Mouse (Mus musculus) forebrain, postnatal 0 days (tissue): ENCODE results near the gene Gm5426. TPM values are rescaled to one million over a fixed set of nuclear protein-coding genes. Genes with fewer than 3 reads are reported as not detected.
"Not testable (repeated sequence)": the region's sequence is repeated elsewhere in the genome, so short reads cannot be mapped to it uniquely, and the experiment has no call there.

Experiments used
- ATAC-seq: fragments of 200-750 bp; cut with Nextera tagmentation; 2 replicates; pipeline ENCODE4 v1.8.0; 2017; ENCODE audit warnings: mild to moderate bottlenecking, moderate library complexity
- DNase-seq: peaks from one replicate; pipeline ENCODE4 v3.0.0-alpha.2; 2015
- H3K27ac ChIP-seq: fragments of 300-500 bp; sonication (generic); 2 replicates; pipeline ENCODE4 v1.5.1; 2014; ENCODE audit warnings: low read depth, mild to moderate bottlenecking, antibody characterized with exemption, low read length, moderate library complexity, mixed read lengths
- H3K27me3 ChIP-seq: fragments of 300-500 bp; sonication (generic); 2 replicates; pipeline ENCODE4 v1.6.1; 2014; ENCODE audit warnings: mild to moderate bottlenecking, low read length, mixed read lengths; ENCODE audit not compliant: insufficient read depth
- H3K36me3 ChIP-seq: fragments of 300-500 bp; sonication (generic); 2 replicates; pipeline ENCODE4 v1.6.1; 2014; ENCODE audit warnings: mild to moderate bottlenecking, moderate library complexity; ENCODE audit not compliant: insufficient read depth
- H3K4me1 ChIP-seq: fragments of 300-500 bp; sonication (generic); 2 replicates; pipeline ENCODE4 v1.6.1; 2014; ENCODE audit warnings: antibody characterized with exemption; ENCODE audit not compliant: insufficient read depth
- H3K4me2 ChIP-seq: fragments of 300-500 bp; sonication (generic); 2 replicates; pipeline ENCODE4 v1.6.1; 2014; ENCODE audit warnings: low read depth, mild to moderate bottlenecking, moderate library complexity
- H3K4me3 ChIP-seq: fragments of 300-500 bp; sonication (generic); 2 replicates; pipeline ENCODE4 v1.5.1; 2014; ENCODE audit warnings: low read depth, low read length, mixed read lengths
- H3K9ac ChIP-seq: fragments of 300-500 bp; sonication (generic); 2 replicates; pipeline ENCODE4 v1.6.1; 2014; ENCODE audit warnings: mild to moderate bottlenecking
- H3K9me3 ChIP-seq: fragments of 300-500 bp; sonication (generic); 2 replicates; pipeline ENCODE4 v1.6.1; 2016; ENCODE audit warnings: low read length
- CTCF ChIP-seq: sonication (generic); IDR thresholded peaks from 2 replicates; pipeline ENCODE4 v1.5.1; 2016; ENCODE audit warnings: antibody characterized with exemption, control low read depth, low read depth
- WGBS: fragments of 180-500 bp; shearing (Covaris S2); extraction: QIAGEN DNeasy Blood & Tissue Kit; methylation state at CpG from one replicate; pipeline ENCODE4 v1.1.7; 2014; 5-methylcytosine and 5-hydroxymethylcytosine counted together
- polyA plus RNA-seq: library from polyadenylated mRNA; unstranded; fragments of >200 nt; fragmentation: Nextera tagmentation; extraction: Ambion mirVana; gene quantifications from 2 replicates; pipeline ENCODE4 v1.2.1, GENCODE M21; 2015
- total RNA-seq: library from RNA; depleted of rRNA; stranded (reverse); fragments of >200 nt; gene quantifications from 2 replicates; pipeline ENCODE4 v1.2.3, GENCODE M21; 2014; rRNA removed

The Gm5426 gene
- total RNA-seq (not detected in 2 replicates), polyA plus RNA-seq (not detected in 2 replicates)

DNA sequence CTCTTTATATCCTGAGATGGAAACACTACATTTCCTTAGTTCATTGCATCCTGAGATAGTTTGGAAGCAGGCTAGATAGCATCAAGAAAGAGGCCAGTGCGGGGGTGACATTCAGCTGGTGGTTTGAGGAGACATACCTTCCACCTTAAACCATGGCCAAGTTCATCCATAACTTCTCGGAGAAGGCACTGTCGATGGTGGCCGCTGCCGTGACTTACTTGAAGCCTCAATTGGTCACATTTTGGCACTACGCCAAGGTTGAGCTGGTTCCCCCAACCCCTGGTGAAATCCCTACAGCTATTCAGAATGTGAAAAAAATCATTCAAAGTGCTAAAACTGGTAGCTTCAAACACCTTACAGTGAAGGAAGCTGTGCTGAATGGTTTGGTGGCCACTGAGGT is at the start of gene Gm5426:
Gene Gm5426 (plus strand): TSS at position 153 of the 400 bp plus-strand sequence.
- H3K9me3 ChIP-seq, H3K36me3 ChIP-seq, H3K27ac ChIP-seq, ATAC-seq, H3K4me2 ChIP-seq, H3K4me1 ChIP-seq, H3K27me3 ChIP-seq, H3K4me3 ChIP-seq, H3K9ac ChIP-seq, DNase-seq: not testable (repeated sequence)
- WGBS = 90% methylated on average over 6 of the region's 6 CpGs

DNA sequence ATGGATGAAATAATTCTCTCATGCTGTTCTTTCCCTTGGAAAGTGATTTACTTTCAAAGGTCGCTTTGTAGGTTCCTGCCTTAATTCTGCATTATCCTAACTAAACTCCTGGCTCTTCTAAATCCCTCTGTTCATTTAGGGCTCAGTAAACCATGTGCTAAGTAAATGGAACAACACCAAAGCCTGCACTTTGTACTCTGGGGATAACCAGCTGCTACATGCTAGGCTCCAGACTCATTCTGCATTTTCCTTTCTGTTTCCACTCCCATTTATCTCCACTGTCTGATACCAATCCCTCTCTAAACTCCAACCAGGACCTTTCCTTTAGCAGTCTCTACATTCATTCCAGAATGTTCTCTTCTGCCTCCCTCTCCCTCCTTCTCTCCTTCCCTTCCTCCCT is 46.7 kb upstream of the Gm5426 start:
- WGBS = 42% methylated on average over 1 of the region's 1 CpGs
- Histone ChIP-seq H3K4me3 (no peak overlapping the region), H3K27ac (no peak overlapping the region), H3K9me3 (no peaks in the 10 kb centered on the region), H3K4me1 (no peaks in the 10 kb centered on the region), H3K27me3 (no peaks in the 10 kb centered on the region), H3K4me2 (no peak overlapping the region), H3K36me3 (no peaks in the 10 kb centered on the region), H3K9ac (no peak overlapping the region)
- no peak for DNase-seq
- TF ChIP-seq CTCF = no peak
- no peak for ATAC-seq

DNA sequence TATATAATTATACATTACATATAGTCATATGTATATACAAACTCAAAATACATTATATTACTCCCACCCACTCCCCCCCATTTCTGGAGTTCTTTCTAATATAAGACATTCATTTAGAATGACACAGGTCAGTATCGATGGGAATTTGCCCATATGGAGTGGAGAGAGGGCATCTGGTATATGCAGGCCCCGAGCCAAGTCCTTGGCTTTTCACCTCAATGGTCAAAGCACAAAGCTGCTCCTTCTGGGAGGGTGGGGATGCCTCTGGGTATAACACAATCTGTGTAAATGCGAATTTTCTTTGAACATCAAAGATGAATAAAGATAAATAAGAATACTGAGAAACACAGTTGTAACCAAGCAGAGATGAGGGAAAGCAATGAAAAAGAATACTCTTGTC is 46.0 kb upstream of the Gm5426 start:
- no peaks in the 10 kb centered on the region for H3K4me1 ChIP-seq
- DNase-seq (no peak), ATAC-seq (no peak)
- no peaks in the 10 kb centered on the region for H3K36me3 ChIP-seq
- H3K9me3 ChIP-seq = no peaks in the 10 kb centered on the region
- no peaks in the 10 kb centered on the region for H3K27me3 ChIP-seq
- H3K9ac ChIP-seq = no peak overlapping the region
- H3K27ac ChIP-seq = no peak overlapping the region
- H3K4me2 ChIP-seq = no peak overlapping the region
- H3K4me3 ChIP-seq = no peak overlapping the region
- WGBS = 69% methylated on average over 3 of the region's 3 CpGs
- TF ChIP-seq CTCF = no peak

DNA sequence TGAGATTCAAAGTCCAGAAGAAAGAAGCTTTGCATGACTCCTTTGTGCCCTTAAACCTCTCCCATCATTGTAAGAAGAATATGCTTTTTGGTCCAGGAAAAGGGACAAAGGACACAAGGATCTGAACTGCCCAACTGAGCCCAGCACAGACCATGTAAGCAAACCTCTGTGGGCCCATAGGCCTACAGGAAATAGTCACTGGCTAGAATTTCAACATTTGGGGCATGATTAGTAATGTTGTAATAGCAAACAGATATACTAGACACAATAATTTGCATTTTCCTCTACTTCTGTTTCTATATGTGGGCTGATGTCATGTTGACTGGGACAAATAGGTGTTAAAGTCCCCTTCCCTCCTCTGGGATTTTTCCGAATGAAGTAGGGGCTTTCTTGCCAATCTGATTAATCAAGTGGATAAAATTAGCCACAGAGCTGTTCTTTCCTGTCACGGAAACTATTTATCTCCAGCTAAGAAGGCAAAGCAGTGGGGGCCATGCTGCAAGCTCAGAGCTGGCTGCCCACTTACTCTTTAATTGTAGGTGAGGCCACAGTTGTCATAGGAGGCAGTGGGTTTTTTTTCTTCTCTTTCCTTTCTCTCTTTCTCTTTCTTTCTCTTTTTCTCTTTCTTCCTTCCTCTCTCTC is 42.4 kb upstream of the Gm5426 start:
- no peaks in the 10 kb centered on the region for H3K9me3 ChIP-seq
- TF ChIP-seq CTCF = no peak
- DNase-seq = no peak
- H3K4me2 ChIP-seq = no peak overlapping the region
- H3K4me1 ChIP-seq = no peaks in the 10 kb centered on the region
- no peak overlapping the region for H3K9ac ChIP-seq
- no peak overlapping the region for H3K27ac ChIP-seq
- ATAC-seq = peak; percentile 55; the same call in 1 of the 2 replicates
- H3K36me3 ChIP-seq = no peaks in the 10 kb centered on the region
- no peaks in the 10 kb centered on the region for H3K27me3 ChIP-seq
- H3K4me3 ChIP-seq = no peak overlapping the region
- WGBS = 10% methylated on average over 2 of the region's 2 CpGs

DNA sequence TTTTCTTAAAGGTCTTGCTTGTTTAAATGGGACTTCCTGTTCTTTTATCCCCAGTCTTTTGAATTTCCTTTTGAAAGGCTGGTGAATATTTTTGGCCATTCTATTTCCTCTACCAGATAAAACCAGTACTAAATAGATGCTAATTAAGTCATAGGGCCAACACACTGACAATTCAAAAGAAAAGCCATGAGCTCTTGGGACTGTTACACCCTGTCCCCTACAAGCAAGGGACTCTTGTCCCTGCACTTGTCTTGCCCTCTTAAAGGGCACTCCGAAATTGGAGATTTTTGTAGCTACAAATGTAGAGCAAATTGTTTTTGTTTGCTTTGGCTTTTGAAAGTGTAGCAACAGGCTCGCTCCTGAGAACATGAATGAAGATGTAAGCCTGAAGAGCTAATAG is 41.8 kb upstream of the Gm5426 start:
- ATAC-seq (peak; percentile 86), DNase-seq (no peak)
- Histone ChIP-seq H3K36me3 (no peaks in the 10 kb centered on the region), H3K4me1 (no peaks in the 10 kb centered on the region), H3K9me3 (no peaks in the 10 kb centered on the region), H3K4me2 (no peak overlapping the region), H3K4me3 (no peak overlapping the region), H3K27ac (no peak overlapping the region), H3K9ac (no peak overlapping the region), H3K27me3 (no peaks in the 10 kb centered on the region)
- no peak for TF ChIP-seq CTCF
- WGBS = 34% methylated on average over 2 of the region's 2 CpGs

DNA sequence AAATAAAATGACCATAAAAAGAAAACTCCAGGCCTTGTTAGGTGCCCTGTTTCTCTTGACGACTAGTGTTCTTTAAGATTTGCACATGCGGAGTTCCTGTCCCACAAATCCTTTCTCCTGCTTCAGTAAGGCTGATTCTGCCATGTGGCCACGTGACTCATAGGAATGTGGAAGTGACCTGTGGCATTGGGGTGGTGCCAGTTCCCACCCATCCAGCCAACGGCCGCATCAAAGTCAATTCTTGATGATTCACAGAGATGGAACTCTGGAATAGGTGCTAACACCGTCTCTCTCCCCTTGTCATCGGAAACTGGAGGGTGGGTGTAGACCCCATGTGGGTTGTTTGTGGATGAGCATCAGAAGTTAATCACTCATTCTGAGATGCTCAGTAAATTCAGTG is 39.7 kb upstream of the Gm5426 start:
- H3K9me3 ChIP-seq = no peaks in the 10 kb centered on the region
- ATAC-seq (no peak), DNase-seq (no peak)
- TF ChIP-seq CTCF = no peak
- H3K4me1 ChIP-seq = no peaks in the 10 kb centered on the region
- H3K4me2 ChIP-seq = no peak overlapping the region
- WGBS = 90% methylated on average over 7 of the region's 7 CpGs
- H3K36me3 ChIP-seq = no peaks in the 10 kb centered on the region
- H3K27me3 ChIP-seq = no peaks in the 10 kb centered on the region
- H3K4me3 ChIP-seq = no peak overlapping the region
- no peak overlapping the region for H3K27ac ChIP-seq
- no peak overlapping the region for H3K9ac ChIP-seq

DNA sequence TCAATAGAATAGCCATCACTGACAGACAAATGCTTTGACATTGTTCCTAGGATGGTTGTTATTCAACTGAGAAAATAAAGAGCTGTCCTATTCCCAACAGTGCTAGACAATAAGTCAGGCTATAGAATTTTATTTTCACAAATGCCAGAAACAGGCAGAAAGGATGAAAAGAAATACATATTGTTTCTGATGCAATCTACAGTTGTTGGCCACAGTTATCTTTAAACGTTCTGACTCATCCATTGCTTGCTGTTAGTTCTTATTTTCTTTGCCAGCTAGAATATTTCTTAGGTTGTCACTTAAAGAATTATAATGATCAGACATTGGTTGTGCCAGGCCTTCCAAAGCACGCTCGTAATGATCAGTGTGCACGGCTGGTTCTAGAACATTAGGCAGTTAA is 35.4 kb upstream of the Gm5426 start:
- Histone ChIP-seq H3K9ac (no peak overlapping the region), H3K27me3 (no peaks in the 10 kb centered on the region), H3K9me3 (no peaks in the 10 kb centered on the region), H3K4me1 (no peaks in the 10 kb centered on the region), H3K4me3 (no peak overlapping the region), H3K4me2 (no peak overlapping the region), H3K36me3 (no peaks in the 10 kb centered on the region), H3K27ac (no peak overlapping the region)
- no peak for TF ChIP-seq CTCF
- DNase-seq = no peak
- WGBS = 39% methylated on average over 4 of the region's 4 CpGs
- ATAC-seq = no peak
